Mouse (Mus musculus) forebrain, embryonic 13.5 days (tissue): ENCODE results near the gene Prc1. TPM values are rescaled to one million over a fixed set of nuclear protein-coding genes. Genes with fewer than 3 reads are reported as not detected.

Experiments
- ATAC-seq: fragments of 200-750 bp; cut with Nextera tagmentation; 2 replicates; pipeline ENCODE4 v1.8.0; 2017
- H3K27ac ChIP-seq: fragments of 300-500 bp; sonication (generic); 2 replicates; pipeline ENCODE4 v1.5.1; 2015; ENCODE audit warnings: inconsistent platforms, mild to moderate bottlenecking, moderate library complexity
- H3K27me3 ChIP-seq: fragments of 300-500 bp; sonication (generic); 2 replicates; pipeline ENCODE4 v1.6.1; 2015; ENCODE audit warnings: mild to moderate bottlenecking, inconsistent platforms
- H3K36me3 ChIP-seq: fragments of 300-500 bp; sonication (generic); 2 replicates; pipeline ENCODE4 v1.6.1; 2015; ENCODE audit warnings: mild to moderate bottlenecking, inconsistent platforms; ENCODE audit not compliant: poor library complexity, severe bottlenecking
- H3K4me1 ChIP-seq: fragments of 300-500 bp; sonication (generic); 2 replicates; pipeline ENCODE4 v1.6.1; 2015; ENCODE audit warnings: inconsistent platforms
- H3K4me2 ChIP-seq: fragments of 300-500 bp; sonication (generic); 2 replicates; pipeline ENCODE4 v1.6.1; 2015; ENCODE audit warnings: inconsistent platforms, mild to moderate bottlenecking, moderate library complexity
- H3K4me3 ChIP-seq: fragments of 300-500 bp; sonication (generic); 2 replicates; pipeline ENCODE4 v1.5.1; 2015; ENCODE audit warnings: mild to moderate bottlenecking, inconsistent platforms
- H3K9ac ChIP-seq: fragments of 300-500 bp; sonication (generic); 2 replicates; pipeline ENCODE4 v1.6.1; 2015; ENCODE audit warnings: mild to moderate bottlenecking, inconsistent platforms
- H3K9me3 ChIP-seq: fragments of 300-500 bp; sonication (generic); replicated peaks from 2 replicates; pipeline ENCODE4 v1.6.1; 2016; ENCODE audit warnings: inconsistent platforms
- WGBS: fragments of 180-500 bp; shearing (Covaris S2); methylation state at CpG from one replicate; pipeline ENCODE4 v1.1.7; 2015; 5-methylcytosine and 5-hydroxymethylcytosine counted together
- polyA plus RNA-seq: library from polyadenylated mRNA; unstranded; fragments of >200 nt; fragmentation: Nextera tagmentation; extraction: Ambion mirVana; gene quantifications from 2 replicates; pipeline ENCODE4 v1.2.1, GENCODE M21; 2015

The Prc1 gene
- polyA plus RNA-seq, 1 experiment from 2014 or later: 166 TPM

DNA sequence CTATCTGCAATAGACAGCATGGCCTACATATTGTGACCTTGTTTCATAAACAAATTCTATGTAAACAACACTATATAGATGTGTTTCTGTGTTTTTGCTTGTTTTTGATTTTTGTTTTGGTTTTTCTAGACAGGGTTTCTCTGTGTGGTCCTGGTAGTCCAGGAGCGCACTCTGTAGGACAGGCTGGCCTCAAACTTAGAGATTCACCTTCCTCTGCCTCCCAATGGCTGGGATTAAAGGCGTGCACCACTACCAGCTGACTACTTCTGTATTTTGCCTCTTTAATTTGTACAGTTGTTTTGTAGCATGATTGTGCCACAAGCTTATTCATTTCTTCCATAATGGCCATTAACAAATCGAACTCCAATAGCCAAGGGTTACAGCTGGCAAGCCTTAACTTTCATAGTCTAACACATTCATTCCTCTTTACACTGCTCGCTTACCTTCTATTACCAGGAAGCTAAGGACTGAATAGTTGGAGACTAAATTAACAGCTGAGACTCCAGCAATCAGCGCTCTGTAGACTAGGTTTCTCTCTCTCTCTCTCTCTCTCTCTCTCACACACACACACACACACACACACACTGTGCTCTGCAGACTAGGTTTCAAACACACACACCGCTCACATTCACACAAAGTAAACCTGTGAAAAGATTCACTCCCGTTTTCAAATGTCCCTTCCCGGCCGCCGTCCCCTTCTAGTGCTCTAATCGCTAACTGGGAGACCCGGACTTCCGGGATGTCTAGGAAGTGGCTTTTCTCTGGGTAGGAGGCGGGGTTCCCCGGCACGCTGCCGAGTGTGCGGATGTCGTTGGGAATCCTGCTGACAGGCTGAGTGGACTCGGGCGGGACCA is 25.1 kb upstream of the Prc1 start, which contains the start of gene Vps33b:
TSS of gene Vps33b (plus strand) at position 753 of the 854 bp plus-strand sequence.
- H3K36me3 ChIP-seq: peaks cover 49% of the 10 kb centered on the region
- H3K4me1 ChIP-seq: peaks cover 24% of the 10 kb centered on the region
- H3K27me3 ChIP-seq: no peaks in the 10 kb centered on the region
- WGBS: 3% methylated on average over 21 of the region's 21 CpGs
- H3K4me2 ChIP-seq: peak within 1 kb of the TSS; percentile 91
- H3K4me3 ChIP-seq: peak within 1 kb of the TSS; percentile 80
- H3K9me3 ChIP-seq: 0 out of 2 replicates have a peak, but pooled peaks cover 3% of the 10 kb centered on the region
- peak within 1 kb of the TSS; percentile 80 for H3K9ac ChIP-seq
- peak within 1 kb of the TSS; percentile 65 for H3K27ac ChIP-seq
- ATAC-seq: peak; percentile 96

DNA sequence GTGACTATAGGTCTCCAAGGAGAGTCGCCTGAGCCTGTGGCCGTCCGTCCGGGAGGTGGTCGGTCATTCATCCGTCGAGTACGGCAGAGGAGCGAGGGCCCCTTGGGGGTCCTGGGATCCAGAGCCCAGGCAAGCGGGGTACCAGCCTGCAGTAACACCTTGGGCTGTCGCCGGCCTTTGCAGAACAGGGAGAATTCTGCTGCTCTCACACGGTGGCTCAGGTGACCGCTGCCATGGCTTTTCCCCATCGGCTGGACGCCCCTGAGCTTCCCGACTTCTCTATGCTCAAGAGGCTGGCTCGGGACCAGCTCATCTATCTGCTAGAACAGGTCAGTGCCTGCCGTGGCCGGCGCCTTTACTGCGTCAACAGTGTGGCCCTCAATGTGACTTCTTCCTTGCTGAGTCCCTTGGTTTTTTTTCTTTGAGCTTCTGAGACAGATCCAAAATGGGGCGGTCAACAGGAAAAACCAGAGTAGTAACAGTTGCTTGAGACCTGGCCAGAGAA is 24.4 kb upstream of the Prc1 start:
- Histone ChIP-seq H3K4me3 (peak overlapping the region; percentile 80), H3K36me3 (peaks cover 49% of the 10 kb centered on the region), H3K27ac (peak overlapping the region; percentile 65), H3K9ac (peak overlapping the region; percentile 80), H3K9me3 (peaks cover 9% of the 10 kb centered on the region), H3K4me2 (peak overlapping the region; percentile 91), H3K27me3 (no peaks in the 10 kb centered on the region), H3K4me1 (peaks cover 24% of the 10 kb centered on the region)
- ATAC-seq: no peak
- under 1% methylated on average over 23 of the region's 23 CpGs for WGBS

DNA sequence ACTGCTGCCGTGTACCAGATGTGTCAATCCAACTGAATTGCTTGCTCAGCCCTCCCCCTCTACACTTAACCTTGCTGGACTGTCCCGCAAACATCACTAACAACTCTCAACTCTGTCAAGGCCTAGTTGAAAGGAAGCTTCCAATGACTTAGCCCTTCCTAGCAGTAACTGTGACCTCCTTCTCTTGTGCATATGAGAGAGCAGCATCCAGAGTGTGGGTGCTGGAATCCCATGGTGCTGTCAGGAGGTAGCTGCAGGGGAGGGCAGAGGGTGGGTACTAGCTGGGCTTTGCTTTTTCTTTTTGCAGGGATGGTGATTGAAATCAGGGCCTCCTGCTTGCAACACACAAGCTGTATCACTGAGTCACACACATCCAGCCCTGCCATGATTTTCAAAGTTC is 20.8 kb upstream of the Prc1 start:
- H3K4me3 ChIP-seq: no peak overlapping the region
- H3K9me3 ChIP-seq: peaks cover 16% of the 10 kb centered on the region
- no peak overlapping the region for H3K9ac ChIP-seq
- peaks cover 24% of the 10 kb centered on the region for H3K4me1 ChIP-seq
- no peak for ATAC-seq
- 89% methylated on average over 2 of the region's 2 CpGs for WGBS
- no peak overlapping the region for H3K27ac ChIP-seq
- peaks cover 58% of the 10 kb centered on the region for H3K36me3 ChIP-seq
- H3K4me2 ChIP-seq: no peak overlapping the region
- no peaks in the 10 kb centered on the region for H3K27me3 ChIP-seq

DNA sequence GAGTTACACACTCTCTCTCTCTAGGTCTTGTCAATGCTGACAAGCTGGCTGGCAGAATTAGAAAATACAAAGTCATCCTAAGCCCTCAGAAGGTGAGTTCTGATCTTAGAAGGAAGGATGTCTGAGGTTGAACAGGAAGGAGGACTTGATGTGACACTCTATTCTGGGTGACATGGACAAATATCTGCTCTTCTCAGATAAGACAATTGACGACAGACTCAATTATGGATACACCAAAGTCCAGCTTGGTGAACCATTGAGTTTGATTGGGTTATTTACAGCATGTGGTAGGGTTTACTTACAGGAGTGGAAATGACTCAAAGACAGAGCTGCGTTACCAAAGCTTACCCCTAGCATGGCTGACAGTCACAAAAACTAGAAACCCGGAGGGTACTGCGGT is 17.9 kb upstream of the Prc1 start:
- no peak overlapping the region for H3K9ac ChIP-seq
- no peaks in the 10 kb centered on the region for H3K27me3 ChIP-seq
- H3K36me3 ChIP-seq: peaks cover 86% of the 10 kb centered on the region
- no peak overlapping the region for H3K27ac ChIP-seq
- H3K4me1 ChIP-seq: 0 out of 2 replicates have a peak, but pooled peaks cover 2% of the 10 kb centered on the region
- H3K4me2 ChIP-seq: no peak overlapping the region
- no peak for ATAC-seq
- no peak overlapping the region for H3K4me3 ChIP-seq
- H3K9me3 ChIP-seq: peaks cover 16% of the 10 kb centered on the region
- WGBS: 97% methylated on average over 4 of the region's 4 CpGs

DNA sequence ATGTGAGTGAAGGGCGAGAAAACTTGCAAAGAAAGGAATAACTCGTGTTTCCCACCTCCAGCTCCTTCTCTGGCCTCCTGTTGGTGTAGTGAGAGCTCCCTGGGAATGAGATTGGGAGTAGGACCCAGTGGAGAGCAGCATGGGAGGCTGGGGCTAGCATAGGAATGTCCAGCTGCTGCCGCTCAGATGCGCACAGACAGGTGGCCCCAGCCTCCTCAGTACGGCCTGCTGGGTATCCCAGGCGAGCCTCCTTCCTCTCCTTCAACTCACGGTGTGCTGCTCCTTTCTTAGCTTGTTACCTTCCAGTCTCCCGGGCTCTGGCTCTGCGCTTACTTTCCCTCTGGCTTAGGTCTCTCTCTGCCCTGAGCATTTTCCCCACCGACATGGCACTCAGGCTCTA is 14.2 kb upstream of the Prc1 start:
- Histone ChIP-seq H3K36me3 (peaks cover 92% of the 10 kb centered on the region), H3K27me3 (no peaks in the 10 kb centered on the region), H3K4me1 (no peaks in the 10 kb centered on the region), H3K9me3 (peaks cover 4% of the 10 kb centered on the region; the same call in 1 of the 2 replicates), H3K4me2 (no peak overlapping the region), H3K4me3 (no peak overlapping the region), H3K27ac (no peak overlapping the region), H3K9ac (no peak overlapping the region)
- ATAC-seq: no peak
- WGBS: 85% methylated on average over 10 of the region's 10 CpGs

DNA sequence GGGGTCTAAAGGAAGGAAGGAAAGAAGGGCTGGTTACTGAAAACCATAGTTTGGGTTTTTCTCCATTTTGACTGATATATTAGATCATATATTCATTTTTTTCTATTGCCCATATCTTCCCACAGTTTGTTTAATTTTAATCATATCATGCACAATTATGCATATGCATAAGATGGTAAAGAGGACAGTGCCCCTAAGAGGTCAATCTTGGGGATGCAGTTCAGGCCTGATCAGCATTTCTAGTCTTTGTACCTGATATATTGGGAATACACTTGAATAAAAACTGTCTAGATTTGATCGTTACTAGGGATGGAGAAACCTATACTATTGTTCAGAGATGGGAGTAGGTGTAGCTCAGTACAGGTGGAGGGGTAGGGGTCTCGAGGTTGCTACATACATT is 13.3 kb upstream of the Prc1 start:
- WGBS: 80% methylated on average over 2 of the region's 2 CpGs
- Histone ChIP-seq H3K27ac (no peak overlapping the region), H3K4me3 (no peak overlapping the region), H3K36me3 (peaks cover 94% of the 10 kb centered on the region), H3K4me2 (no peak overlapping the region), H3K4me1 (no peaks in the 10 kb centered on the region), H3K9ac (no peak overlapping the region), H3K9me3 (no peaks in the 10 kb centered on the region), H3K27me3 (no peaks in the 10 kb centered on the region)
- ATAC-seq: no peak

DNA sequence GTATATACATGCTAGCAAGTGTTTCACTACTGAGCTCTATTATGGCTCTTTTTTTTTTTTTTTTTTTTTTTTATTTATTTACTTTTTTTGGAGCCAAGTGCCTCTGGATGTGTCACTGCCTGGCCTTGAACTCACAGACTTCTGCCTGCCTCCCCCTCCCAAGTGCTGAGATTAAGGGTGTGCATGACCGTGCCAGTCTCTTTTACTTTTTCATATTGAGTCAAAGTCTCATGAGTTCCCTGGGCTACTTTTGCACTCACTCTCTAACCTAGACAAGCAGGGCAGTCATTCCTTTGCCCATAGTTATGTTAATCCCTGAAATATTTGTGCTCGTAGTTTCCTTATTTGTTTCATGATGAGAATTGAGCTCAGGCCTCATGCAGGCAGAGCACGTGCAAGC is 12.6 kb upstream of the Prc1 start:
- Histone ChIP-seq H3K4me3 (no peak overlapping the region), H3K4me2 (no peak overlapping the region), H3K9me3 (no peaks in the 10 kb centered on the region), H3K4me1 (no peaks in the 10 kb centered on the region), H3K27ac (no peak overlapping the region), H3K36me3 (peaks cover 94% of the 10 kb centered on the region), H3K9ac (no peak overlapping the region), H3K27me3 (no peaks in the 10 kb centered on the region)
- 88% methylated on average over 3 of the region's 3 CpGs for WGBS
- ATAC-seq: no peak

DNA sequence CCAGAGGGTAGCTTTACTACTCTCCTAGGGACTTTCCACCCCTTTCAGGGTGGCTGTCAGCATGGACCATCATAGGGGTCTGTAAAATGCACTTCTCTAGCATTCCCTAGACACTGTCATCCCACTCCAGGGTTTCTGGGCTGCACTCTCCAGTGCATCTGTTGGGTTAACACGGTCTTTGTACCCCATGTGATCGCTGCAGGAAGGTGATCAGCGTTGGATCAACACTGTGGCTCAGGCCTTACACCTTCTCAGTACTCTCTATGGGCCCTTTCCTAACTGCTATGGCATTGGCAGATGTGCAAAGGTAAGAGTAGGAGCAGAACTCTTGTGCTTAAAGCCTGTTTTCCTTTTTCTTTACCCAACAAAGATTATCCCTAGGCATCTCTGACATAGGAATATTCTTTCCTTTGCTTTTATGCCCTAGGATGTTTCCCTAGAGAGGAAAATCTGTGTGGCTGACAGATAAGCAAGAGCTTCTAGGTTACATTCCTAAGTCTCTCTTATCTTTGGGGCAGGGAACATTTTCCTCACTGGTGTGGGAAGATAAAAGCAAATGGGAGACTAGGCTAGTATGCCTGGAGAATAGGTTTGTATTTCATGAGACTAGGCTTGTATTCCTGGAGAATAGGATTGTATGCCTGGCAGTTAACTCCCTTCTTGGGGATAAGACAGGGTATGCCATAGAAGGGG is 10.9 kb upstream of the Prc1 start:
- ATAC-seq: no peak
- Histone ChIP-seq H3K9ac (no peak overlapping the region), H3K9me3 (no peaks in the 10 kb centered on the region), H3K36me3 (peaks cover 94% of the 10 kb centered on the region), H3K4me1 (no peaks in the 10 kb centered on the region), H3K27ac (no peak overlapping the region), H3K27me3 (no peaks in the 10 kb centered on the region), H3K4me2 (no peak overlapping the region), H3K4me3 (no peak overlapping the region)
- WGBS: 87% methylated on average over 3 of the region's 3 CpGs

DNA sequence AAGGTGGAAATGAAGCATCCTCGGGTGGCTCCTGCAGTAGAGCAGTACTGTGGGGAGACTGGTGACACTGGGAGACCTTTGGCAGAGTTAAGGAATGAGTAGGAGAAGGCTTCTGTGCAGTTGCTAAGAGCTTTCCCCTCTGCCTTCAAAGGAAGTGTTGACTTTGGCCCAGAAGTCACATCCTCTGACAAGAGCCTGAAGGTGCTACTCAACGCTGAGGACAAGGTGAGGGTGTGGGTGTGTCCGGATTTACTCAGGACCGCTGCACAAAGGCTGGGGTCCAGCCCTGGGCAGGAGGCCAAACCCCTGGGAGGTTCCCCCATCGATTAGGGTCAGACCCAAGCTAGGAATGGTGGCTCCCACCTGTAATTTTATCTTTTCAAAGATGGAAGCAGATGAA is 9.9 kb upstream of the Prc1 start:
- WGBS: 89% methylated on average over 5 of the region's 5 CpGs
- no peaks in the 10 kb centered on the region for H3K9me3 ChIP-seq
- H3K36me3 ChIP-seq: peaks cover 91% of the 10 kb centered on the region
- H3K27ac ChIP-seq: no peak overlapping the region
- no peak overlapping the region for H3K4me2 ChIP-seq
- no peak overlapping the region for H3K9ac ChIP-seq
- H3K4me1 ChIP-seq: no peaks in the 10 kb centered on the region
- ATAC-seq: no peak
- H3K27me3 ChIP-seq: no peaks in the 10 kb centered on the region
- H3K4me3 ChIP-seq: no peak overlapping the region

DNA sequence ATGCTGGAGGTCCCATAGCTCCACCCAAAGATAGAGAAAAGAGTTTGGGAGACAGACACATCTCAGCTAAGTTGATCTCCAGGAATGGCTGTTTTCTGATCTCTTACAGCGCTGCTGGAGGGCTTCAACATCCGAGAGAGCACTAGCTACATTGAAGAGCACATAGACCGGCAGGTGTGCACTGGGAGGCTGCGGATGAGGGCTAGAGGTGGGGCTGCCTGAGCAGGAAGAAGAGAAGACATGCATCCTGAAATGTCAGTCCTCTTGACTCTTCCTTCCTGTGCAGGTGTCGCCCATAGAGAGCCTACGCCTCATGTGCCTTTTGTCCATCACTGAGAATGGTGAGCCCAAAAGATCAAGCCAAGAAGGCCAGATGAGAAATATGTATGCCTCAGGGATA is 8.5 kb upstream of the Prc1 start:
- no peak overlapping the region for H3K4me3 ChIP-seq
- no peaks in the 10 kb centered on the region for H3K4me1 ChIP-seq
- H3K9ac ChIP-seq: no peak overlapping the region
- H3K27ac ChIP-seq: no peak overlapping the region
- no peak for ATAC-seq
- H3K9me3 ChIP-seq: no peaks in the 10 kb centered on the region
- no peaks in the 10 kb centered on the region for H3K27me3 ChIP-seq
- peaks cover 90% of the 10 kb centered on the region for H3K36me3 ChIP-seq
- 95% methylated on average over 6 of the region's 6 CpGs for WGBS
- H3K4me2 ChIP-seq: no peak overlapping the region

DNA sequence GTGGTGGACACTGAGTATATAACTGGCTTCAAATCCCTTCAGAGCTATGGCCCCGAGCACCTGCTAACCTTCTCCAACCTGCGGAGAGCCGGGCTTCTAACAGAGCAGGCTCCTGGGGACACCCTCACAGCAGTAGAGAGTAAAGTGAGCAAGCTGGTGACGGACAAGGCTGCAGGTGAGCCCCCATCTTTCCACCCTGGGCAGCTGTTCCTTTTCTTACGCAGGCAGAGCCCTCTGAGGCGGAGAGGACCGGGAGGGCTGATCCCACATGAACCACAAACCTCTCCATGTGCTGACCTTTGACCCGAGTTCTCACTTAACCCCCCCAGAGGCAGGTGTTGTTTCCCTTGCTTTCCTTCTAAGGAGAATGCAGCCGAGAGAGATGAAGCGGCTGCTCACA is 6.5 kb upstream of the Prc1 start:
- no peak overlapping the region for H3K4me3 ChIP-seq
- H3K27ac ChIP-seq: no peak overlapping the region
- no peaks in the 10 kb centered on the region for H3K27me3 ChIP-seq
- no peak for ATAC-seq
- H3K4me1 ChIP-seq: no peaks in the 10 kb centered on the region
- H3K4me2 ChIP-seq: no peak overlapping the region
- 88% methylated on average over 10 of the region's 10 CpGs for WGBS
- no peaks in the 10 kb centered on the region for H3K9me3 ChIP-seq
- H3K9ac ChIP-seq: no peak overlapping the region
- peaks cover 81% of the 10 kb centered on the region for H3K36me3 ChIP-seq
